Mouse (Mus musculus) heart, embryonic 11.5 days (tissue): Measurements from ENCODE around the gene Nkd1. TPM values are rescaled to one million over a fixed set of nuclear protein-coding genes. Genes with fewer than 3 reads are reported as not detected.

Source experiments
- ATAC-seq: fragments of 200-750 bp; cut with Nextera tagmentation; replicated peaks from 2 replicates; pipeline ENCODE4 v1.8.0; 2017; ENCODE audit warnings: moderate library complexity; ENCODE audit not compliant: insufficient number of reproducible peaks, low FRiP score, low TSS enrichment
- H3K27ac ChIP-seq: fragments of 300-500 bp; sonication (generic); 2 replicates; pipeline ENCODE4 v1.5.1; 2014; ENCODE audit warnings: mild to moderate bottlenecking, low read depth, low read length
- H3K27me3 ChIP-seq: fragments of 300-500 bp; sonication (generic); 2 replicates; pipeline ENCODE4 v1.6.1; 2014; ENCODE audit warnings: mild to moderate bottlenecking, low read length, mixed read lengths; ENCODE audit not compliant: control insufficient read depth, insufficient read depth
- H3K36me3 ChIP-seq: fragments of 300-500 bp; sonication (generic); 2 replicates; pipeline ENCODE4 v1.6.1; 2014; ENCODE audit warnings: mild to moderate bottlenecking, low read length, moderate library complexity, mixed read lengths; ENCODE audit not compliant: control insufficient read depth, insufficient read depth
- H3K4me1 ChIP-seq: fragments of 300-500 bp; sonication (generic); 2 replicates; pipeline ENCODE4 v1.6.1; 2014; ENCODE audit warnings: low read length; ENCODE audit not compliant: control insufficient read depth, insufficient read depth
- H3K4me2 ChIP-seq: fragments of 300-500 bp; sonication (generic); 2 replicates; pipeline ENCODE4 v1.6.1; 2014; ENCODE audit warnings: mild to moderate bottlenecking, moderate library complexity
- H3K4me3 ChIP-seq: fragments of 300-500 bp; sonication (generic); 2 replicates; pipeline ENCODE4 v1.5.1; 2014; ENCODE audit warnings: low read depth, low read length
- H3K9ac ChIP-seq: fragments of 300-500 bp; sonication (generic); 2 replicates; pipeline ENCODE4 v1.6.1; 2014; ENCODE audit warnings: mild to moderate bottlenecking, low read depth, low read length, moderate library complexity
- H3K9me3 ChIP-seq: fragments of 300-500 bp; sonication (generic); replicated peaks from 2 replicates; pipeline ENCODE4 v1.6.1; 2016; ENCODE audit warnings: low read length; ENCODE audit not compliant: control insufficient read depth
- WGBS: fragments of 180-500 bp; shearing (Covaris S2); extraction: QIAGEN DNeasy Blood & Tissue Kit; methylation state at CpG from one replicate; pipeline ENCODE4 v1.1.7; 2014; ENCODE audit not compliant: insufficient replicate concordance; 5-methylcytosine and 5-hydroxymethylcytosine counted together
- polyA plus RNA-seq: library from polyadenylated mRNA; unstranded; fragments of >200 nt; fragmentation: Nextera tagmentation; extraction: Ambion mirVana; gene quantifications from 2 replicates; pipeline ENCODE4 v1.2.1, GENCODE M21; 2014

Nkd1 gene
- polyA plus RNA-seq, 1 experiment from 2014 or later: 17.3 TPM

DNA sequence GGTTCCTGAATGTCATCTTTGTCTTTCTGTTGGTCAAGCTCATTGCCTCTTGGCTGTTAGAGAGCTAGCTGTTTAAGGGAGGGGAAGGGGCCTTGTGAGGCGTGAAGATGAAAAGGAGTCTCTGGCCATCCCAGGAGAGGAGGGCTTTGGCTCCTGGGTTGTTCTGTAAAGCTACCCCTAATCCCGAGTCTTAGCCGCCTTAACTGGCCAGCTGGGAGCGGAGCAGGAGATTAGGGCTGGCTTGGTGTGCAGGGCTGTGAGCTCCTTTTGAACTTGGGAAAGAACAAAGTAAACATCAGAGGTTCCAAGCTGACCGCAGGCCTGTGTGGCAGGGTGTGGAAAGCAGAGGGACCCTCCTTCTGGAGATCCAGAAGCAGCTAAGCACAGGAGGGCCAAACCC is 53.8 kb downstream of the Nkd1 start:
- Histone ChIP-seq H3K9me3 (no peaks in the 10 kb centered on the region), H3K4me3 (no peak overlapping the region), H3K36me3 (no peaks in the 10 kb centered on the region), H3K4me1 (peaks cover 53% of the 10 kb centered on the region), H3K27me3 (peaks cover 3% of the 10 kb centered on the region; the same call in 1 of the 2 replicates), H3K27ac (no peak overlapping the region), H3K9ac (no peak overlapping the region), H3K4me2 (no peak overlapping the region)
- no peak for ATAC-seq
- whole genome bisulfite sequencing: 87% methylated on average over 5 of the region's 5 CpGs

GRCm38 (mm10) chr8:88576351-88577142 is 55.4 kb downstream of the Nkd1 start:
- H3K9ac ChIP-seq: peak overlapping the region; percentile 58; the same call in 1 of the 2 replicates
- ATAC-seq: no peak
- H3K27ac ChIP-seq: peak overlapping the region; percentile 35

DNA sequence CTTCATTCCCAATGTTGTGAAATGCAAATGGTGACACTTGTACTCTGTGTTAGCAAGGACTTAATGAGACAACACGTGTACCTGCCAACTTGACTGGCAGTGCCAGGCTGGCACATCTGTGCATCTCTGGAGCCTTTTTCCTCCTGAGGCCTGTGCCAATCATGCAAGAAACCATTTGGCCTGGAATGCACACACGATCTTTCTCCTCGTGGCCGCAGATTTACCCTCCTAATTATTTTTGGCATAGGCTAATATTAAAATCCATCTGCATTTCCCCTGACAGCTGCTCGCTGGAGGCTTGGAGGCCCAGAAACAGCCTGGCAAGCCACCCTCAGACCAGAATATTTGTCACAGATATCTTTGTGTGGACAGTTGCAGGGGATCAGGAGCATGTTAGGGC is 56.5 kb downstream of the Nkd1 start:
- no peak for ATAC-seq
- H3K36me3 ChIP-seq: no peaks in the 10 kb centered on the region
- H3K9me3 ChIP-seq: no peaks in the 10 kb centered on the region
- no peak overlapping the region for H3K4me2 ChIP-seq
- H3K4me1 ChIP-seq: peaks cover 36% of the 10 kb centered on the region
- peaks cover 3% of the 10 kb centered on the region; the same call in 1 of the 2 replicates for H3K27me3 ChIP-seq
- H3K9ac ChIP-seq: no peak overlapping the region
- H3K4me3 ChIP-seq: no peak overlapping the region
- WGBS: 89% methylated on average over 5 of the region's 5 CpGs
- H3K27ac ChIP-seq: no peak overlapping the region

More at GRCm38 (mm10) chr8:88576351-88577142, 55.4 kb downstream of the Nkd1 start:
- no peaks in the 10 kb centered on the region for H3K36me3 ChIP-seq
- no peak overlapping the region for H3K4me3 ChIP-seq
- H3K4me1 ChIP-seq: peaks cover 47% of the 10 kb centered on the region
- no peaks in the 10 kb centered on the region for H3K9me3 ChIP-seq
- WGBS: 72% methylated on average over 10 of the region's 10 CpGs
- peaks cover 3% of the 10 kb centered on the region; the same call in 1 of the 2 replicates for H3K27me3 ChIP-seq
- no peak overlapping the region for H3K4me2 ChIP-seq

- no peak for ATAC-seq
- no peak overlapping the region for H3K27ac ChIP-seq
- 79% methylated on average over 14 of the region's 14 CpGs for WGBS
- no peaks in the 10 kb centered on the region for H3K9me3 ChIP-seq
- no peak overlapping the region for H3K4me2 ChIP-seq
- H3K27me3 ChIP-seq: peaks cover 3% of the 10 kb centered on the region; the same call in 1 of the 2 replicates
- no peaks in the 10 kb centered on the region for H3K36me3 ChIP-seq
- no peak overlapping the region for H3K9ac ChIP-seq
- H3K4me1 ChIP-seq: peaks cover 34% of the 10 kb centered on the region
- no peak overlapping the region for H3K4me3 ChIP-seq
Observed at GRCm38 (mm10) chr8:88578413-88579175, 57.4 kb downstream of the Nkd1 start.

- Histone ChIP-seq H3K9ac (no peak overlapping the region), H3K9me3 (no peaks in the 10 kb centered on the region), H3K4me2 (no peak overlapping the region), H3K4me3 (no peak overlapping the region), H3K36me3 (no peaks in the 10 kb centered on the region), H3K27ac (no peak overlapping the region), H3K4me1 (peaks cover 33% of the 10 kb centered on the region), H3K27me3 (0 out of 2 replicates have a peak, but pooled peaks cover 2% of the 10 kb centered on the region)
- 41% methylated on average over 7 of the region's 7 CpGs for WGBS
- ATAC-seq: no peak
Observed at GRCm38 (mm10) chr8:88579246-88579645, 58.1 kb downstream of the Nkd1 start.

DNA sequence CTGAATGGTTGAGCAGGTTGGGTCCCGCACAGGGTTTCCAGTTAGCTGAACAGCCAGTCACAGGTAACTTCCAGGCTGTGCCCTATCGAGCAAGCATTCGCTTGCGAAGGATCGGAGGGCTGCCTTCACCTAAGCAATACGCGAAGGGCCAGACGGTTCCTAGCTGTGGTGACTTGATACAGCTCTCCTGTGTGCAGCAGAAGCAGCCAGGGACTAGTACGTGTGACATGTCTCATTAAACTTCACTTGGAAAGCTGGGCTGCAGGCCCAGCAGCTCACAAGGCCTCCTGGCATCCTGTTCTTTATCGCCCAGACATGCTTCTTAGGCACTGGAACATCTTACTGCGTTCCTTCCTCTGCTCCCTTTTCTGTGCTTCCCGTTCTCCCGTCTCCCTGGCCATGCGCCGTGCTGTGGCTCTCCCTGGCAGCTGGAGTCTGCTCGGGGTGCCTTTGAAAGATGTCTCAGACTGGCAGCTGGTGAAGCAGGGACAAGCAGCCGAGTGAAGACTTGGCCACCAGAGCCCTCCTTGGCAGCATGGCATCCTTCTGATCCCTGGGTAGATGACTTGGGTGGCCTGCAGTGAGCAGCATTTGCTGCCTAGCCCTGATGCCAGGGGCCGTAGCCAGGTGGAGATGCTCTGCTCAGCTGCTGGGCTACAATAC is 58.6 kb downstream of the Nkd1 start:
- WGBS: 71% methylated on average over 18 of the region's 18 CpGs
- no peak overlapping the region for H3K27ac ChIP-seq

DNA sequence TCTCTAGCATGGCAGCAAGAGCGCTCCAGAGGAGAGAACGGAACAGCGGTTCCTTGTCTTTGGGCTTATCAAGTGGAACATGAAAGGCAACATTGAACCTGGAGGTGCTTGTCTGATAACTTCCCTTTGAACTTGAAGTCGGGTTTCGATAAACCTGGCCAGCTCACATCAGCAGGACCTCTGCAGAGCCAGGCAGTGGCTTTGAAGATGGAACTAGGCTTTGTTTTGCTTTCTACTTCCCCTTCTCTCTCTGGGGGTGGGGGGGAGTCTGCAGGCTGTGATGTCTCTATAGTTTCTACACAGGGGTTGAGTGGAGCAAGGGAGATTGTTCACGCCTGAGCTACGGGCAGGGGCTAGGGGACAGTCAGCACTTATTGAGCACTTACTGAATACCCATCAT is 59.6 kb downstream of the Nkd1 start:
- 43% methylated on average over 7 of the region's 7 CpGs for WGBS
- ATAC-seq: no peak
- no peaks in the 10 kb centered on the region for H3K9me3 ChIP-seq
- no peak overlapping the region for H3K9ac ChIP-seq
- H3K27me3 ChIP-seq: no peaks in the 10 kb centered on the region
- H3K27ac ChIP-seq: no peak overlapping the region
- H3K4me1 ChIP-seq: peaks cover 28% of the 10 kb centered on the region
- H3K4me2 ChIP-seq: no peak overlapping the region
- H3K4me3 ChIP-seq: no peak overlapping the region
- no peaks in the 10 kb centered on the region for H3K36me3 ChIP-seq

More for the DNA sequence above, 58.6 kb downstream of the Nkd1 start:
- Histone ChIP-seq H3K9me3 (no peaks in the 10 kb centered on the region), H3K4me1 (peaks cover 30% of the 10 kb centered on the region), H3K9ac (no peak overlapping the region), H3K4me2 (no peak overlapping the region), H3K36me3 (no peaks in the 10 kb centered on the region), H3K4me3 (no peak overlapping the region), H3K27me3 (no peaks in the 10 kb centered on the region)
- ATAC-seq: no peak

DNA sequence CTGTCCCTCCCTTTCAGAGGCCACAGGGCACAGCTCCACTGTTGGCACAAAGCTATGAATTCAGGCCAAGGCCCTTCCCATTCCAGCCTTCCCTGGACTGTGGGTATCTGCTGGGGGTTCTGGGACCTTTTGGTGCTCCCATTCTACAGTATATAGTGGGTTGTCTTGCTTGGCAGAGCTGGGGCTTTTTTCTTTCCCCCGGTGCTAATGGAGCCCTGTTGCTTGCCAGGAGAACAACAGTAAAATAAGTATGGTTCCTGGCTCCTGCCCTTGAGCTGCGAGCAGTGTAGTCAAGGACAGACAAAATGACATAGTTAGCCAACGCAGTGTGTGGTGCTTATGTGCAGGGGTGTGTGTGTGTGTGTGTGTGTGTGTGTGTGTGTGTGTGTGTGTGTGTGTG is 62.7 kb downstream of the Nkd1 start:
- Histone ChIP-seq H3K9ac (no peak overlapping the region), H3K4me3 (no peak overlapping the region), H3K27ac (no peak overlapping the region), H3K36me3 (no peaks in the 10 kb centered on the region), H3K4me2 (no peak overlapping the region), H3K27me3 (no peaks in the 10 kb centered on the region), H3K4me1 (peaks cover 20% of the 10 kb centered on the region; the same call in 1 of the 2 replicates), H3K9me3 (no peaks in the 10 kb centered on the region)
- ATAC-seq: no peak
- 72% methylated on average over 3 of the region's 3 CpGs for WGBS
